Mouse (Mus musculus) testis, postnatal 14 days (tissue): ENCODE measurements around the gene Ripk3.
A peak's percentile ranks its signal among the peaks of the same experiment; 100 is the strongest.

Experiments
- DNase-seq: peaks from one replicate; pipeline ENCODE4 v3.0.0; 2021; ENCODE audit warnings: low spot score

Ripk3 gene

DNA sequence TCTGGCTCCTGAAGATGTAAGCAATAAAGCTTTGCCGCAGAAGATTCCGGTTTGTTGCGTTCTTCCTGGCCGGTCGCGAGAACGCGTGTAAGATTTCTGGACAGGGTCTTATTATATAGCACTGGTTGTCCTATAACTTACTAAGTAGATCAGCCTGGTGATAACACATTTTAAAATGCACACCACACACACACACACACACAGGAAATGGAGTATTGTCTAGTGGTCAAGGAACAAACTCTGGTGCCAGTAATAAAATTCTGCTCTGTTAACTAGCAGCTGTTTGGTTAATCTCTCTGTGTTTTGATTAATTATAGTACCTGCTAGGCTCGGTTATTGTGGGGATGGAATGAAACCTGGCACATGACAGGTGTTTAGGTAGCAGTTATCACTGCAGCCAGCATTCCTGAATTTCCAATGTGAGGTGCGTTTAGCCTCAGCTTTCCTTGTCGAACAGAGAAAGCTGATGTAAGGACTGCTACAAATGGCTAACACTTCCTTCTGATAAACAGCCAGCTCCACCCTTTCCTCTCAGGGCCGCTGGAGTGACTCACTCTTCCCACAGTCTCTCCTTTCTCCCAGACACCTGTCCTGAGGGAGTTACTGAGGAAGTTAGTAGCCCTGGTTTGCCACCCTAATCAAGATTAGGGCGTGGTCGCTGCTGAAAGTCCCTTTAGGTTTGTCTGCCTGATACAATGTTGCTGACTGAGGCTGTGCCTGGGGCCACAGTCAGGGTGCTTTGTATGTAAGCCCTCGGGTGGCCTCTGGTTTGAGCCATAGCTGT lies 6.9 kb upstream of the Ripk3 start:
- DNase-seq = peak; percentile 66

DNA sequence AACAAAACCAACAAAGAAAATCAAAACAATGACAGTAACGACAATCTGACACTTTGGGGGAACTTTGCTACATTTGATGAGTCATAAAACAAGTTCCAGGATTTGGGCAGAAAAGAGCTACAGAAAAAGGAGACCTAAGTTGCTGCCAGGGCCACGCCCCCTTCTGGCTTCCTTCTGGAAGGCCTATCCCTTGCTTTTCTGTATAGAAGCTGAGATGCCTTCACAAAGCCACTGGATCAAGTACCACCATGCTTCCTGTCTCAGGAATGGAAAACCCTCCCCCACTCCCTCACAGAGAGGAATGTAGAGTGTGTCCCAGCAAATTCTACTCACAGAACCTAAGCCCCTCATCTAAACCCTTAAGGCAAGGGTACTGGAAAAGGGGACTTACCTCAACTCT lies 5.3 kb upstream of the Ripk3 start:
- DNase-seq = no peak

DNA sequence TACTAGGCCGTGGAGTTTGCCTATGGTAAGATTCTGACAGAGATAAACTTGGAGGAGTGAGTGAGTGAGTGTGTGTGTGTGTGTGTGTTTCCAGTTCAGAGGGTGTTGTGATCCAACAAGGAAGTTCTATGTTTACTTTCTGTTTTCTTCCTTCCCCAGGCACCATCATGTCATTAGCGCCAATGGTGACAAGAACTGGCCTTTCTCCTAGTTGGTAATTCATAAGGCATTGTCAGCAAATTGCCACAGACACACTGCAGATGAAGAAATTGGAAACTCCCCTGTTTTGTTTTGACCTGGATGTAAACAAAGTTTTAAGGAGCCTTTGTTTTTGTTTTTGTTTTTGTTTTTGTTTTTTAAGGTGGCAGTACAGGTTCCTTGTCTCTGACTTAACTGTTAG lies 4.8 kb upstream of the Ripk3 start:
- DNase-seq = no peak

DNA sequence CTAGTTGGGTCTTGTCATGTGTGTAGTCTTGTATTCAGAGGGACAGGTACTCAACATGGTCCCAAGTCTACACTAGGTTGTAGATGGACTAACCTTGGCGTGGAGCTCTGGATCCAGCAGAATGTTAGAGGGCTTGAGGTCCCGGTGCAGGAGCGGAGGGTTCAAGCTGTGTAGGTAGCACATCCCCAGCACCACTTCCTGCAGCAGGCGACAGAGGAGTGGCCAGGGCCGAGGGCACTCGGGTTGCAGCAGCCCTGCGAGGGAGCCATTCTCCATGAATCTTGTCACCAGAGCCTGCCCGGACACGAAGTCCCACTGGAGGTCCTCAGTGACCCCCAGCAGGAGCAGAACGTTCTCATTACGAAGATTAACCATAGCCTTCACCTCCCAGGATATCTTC lies 934 bp downstream of the Ripk3 start:
- DNase-seq = peak; percentile 5

DNA sequence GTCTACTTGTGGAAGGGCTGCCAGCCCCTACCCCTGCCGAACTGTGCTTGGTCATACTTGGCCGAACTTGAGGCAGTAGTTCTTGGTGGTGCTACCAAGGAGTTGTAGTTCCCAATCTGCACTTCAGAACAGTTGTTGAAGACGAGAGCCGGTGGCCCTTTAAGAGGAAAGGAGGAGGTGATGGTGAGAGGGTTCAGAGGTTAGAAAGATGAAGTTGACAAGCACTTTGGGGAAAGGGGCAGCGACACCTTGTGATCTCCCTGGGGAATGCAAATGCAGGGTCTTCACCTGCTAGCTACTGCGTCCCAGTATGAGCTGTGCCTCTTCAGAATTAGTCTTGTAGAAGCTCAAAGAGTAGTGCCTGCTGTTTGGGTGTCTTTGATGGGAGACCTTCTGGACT lies 3.5 kb downstream of the Ripk3 start:
- DNase-seq = peak; percentile 2

DNA sequence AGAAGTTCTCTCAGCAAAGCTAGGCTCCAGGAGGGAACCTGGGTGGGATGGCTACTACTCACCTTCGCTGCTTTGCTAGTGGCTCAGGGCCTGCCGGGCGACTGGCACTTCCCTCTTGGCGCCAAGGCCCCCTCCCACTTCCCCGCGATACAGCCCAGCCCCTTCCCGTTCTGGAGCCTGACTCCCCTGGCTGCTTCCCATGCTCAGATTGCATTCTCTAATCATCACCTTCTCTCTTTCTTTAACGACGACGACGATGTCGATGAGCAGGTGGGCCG lies 4.8 kb downstream of the Ripk3 start, which contains the start of gene Adcy4:
Gene Adcy4 (minus strand): TSS at position 138 of the 278 bp plus-strand sequence.
- peak; percentile 4 for DNase-seq

DNA sequence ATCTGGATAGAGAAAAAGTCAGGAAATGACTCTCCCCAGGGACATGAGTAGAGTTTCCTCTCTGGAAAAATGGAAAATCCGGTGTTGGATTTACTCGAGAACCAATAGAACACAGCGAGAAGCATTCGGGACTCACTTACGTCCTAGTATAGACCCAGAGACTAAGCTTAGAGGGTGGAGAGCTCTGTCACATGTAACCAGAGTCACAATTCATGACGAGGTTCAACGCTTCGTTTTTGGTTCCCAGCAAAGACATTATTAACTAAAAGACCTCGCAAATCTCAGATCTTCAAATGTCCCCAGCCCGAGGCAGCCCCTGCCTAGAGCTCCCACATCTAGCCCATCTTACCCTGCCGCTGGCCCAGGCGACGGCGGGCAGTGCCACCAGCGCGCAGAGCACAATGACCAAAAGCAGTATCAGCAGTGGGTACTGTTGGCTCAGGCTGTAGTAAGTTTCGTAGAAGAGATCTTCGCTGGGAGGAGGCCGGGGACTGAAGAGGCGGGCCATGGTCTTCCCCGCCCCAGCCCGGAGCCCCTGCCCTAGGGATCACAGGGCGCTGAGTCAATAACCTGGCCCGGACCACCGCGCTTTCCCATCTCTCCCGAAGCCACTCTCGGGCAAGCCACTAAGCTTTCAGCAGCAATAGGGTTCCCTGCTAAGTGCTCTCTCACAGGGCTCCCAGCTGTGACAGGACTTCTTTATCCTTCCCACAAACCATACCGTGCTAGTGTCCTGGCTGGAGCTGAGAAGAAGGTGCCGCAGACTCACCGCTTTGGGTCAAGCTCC lies 5.3 kb downstream of the Ripk3 start:
- DNase-seq = peak; percentile 5

DNA sequence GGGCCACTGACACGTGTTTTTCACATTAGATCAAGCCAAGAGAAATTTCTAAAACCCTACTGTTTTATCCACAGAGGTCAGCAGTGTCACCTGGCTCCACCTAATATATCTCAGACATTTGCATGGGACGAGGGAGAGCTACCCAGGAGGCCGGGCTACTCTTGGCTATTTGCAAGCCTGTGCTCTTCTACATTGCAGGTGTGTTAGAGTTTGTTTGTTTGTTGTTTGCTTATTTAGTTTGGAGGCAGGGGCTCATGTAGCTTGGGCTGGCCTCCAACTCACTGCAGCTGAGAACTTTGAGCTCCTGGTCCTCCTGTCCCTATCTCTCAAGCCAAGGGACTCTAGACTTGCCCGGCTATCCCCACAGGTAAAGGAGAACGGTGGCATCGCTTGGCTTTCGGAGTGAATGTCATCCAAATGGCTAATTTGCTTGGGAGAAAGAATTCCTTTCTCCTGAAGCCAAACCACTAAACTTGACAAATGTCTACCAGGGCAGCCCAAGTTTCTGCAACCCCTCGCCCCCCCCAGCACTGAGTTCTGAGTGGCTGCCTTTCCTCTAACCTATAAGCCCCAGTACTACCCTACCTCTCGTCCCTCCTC lies 6.2 kb downstream of the Ripk3 start:
- peak; percentile 2 for DNase-seq

DNA sequence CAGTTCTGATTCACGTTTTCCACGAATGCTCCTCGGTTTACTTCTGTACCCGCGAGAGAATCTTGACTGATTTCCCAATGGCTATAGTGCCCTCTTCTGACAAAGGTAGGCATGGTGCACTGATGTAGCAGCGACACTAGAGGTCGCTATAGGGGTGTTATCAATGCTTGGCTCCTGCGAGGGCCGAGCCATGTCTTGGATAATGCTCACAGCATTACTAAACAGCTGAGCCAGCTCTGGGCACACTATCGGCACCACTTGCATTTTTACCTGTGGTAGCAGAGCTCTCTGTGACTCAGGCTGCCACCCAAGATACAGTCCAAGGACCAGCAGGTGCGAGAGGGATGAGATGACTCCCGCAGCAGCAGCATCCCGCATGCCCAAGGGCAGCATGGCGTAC lies 7.4 kb downstream of the Ripk3 start:
- peak; percentile 62 for DNase-seq

DNA sequence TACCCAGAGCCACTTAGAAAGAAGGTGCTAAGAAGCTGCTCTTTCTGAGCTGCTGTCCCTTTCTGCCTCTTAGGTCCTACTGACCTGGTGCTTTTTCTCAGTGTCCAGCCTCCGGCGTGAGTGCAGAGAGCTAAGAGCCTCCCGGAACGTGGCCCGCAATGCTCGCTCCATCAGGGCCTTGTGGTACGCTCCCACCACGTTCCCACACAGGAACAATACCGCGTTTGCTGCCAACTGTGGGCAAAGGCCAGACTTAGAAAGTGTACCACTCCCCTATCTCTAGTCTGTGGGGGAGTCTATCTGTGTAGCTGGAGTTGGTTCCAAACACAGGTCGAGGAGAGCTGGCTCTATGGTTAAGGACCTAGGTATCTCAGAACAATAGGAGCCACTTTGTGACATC lies 7.9 kb downstream of the Ripk3 start:
- DNase-seq = peak; percentile 5

DNA sequence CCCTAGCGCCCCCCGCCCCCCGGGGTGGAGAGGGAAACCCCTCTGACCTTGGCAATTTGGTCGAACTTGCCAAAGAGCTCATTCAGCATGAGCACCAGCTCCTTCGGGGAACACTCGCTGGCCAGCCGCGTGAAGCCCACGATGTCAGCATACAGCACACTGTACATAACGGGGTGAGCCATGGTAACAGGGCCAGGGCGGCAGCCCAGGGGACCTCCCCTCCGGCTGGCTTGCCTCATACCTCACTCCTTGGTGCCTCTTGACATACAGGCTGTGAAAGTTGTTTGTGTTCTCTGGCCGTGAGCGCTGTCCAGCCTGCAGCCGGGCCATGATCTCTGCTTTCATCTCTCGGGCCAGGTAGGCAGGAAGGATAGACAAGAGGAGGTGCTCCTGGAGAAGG lies 9.0 kb downstream of the Ripk3 start:
- peak; percentile 3 for DNase-seq

DNA sequence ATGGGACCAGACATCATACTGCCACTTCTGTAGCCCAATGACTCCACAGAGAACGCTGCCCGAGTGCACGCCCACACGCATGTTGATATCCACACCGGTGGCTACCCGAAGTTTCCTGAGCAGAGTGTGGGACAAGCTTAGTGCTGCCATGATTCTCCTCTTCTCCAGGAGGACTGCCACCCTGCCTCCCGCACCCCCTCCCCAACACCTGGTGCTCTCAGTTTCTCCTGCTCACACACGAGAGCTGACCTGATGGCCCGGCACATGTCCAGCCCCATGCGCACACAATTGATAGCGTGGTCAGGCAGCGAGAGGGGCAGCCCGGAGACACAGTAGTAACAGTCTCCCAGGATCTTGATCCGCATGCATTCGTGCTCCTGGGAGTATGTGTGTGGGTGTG lies 10.0 kb downstream of the Ripk3 start:
- no peak for DNase-seq

DNA sequence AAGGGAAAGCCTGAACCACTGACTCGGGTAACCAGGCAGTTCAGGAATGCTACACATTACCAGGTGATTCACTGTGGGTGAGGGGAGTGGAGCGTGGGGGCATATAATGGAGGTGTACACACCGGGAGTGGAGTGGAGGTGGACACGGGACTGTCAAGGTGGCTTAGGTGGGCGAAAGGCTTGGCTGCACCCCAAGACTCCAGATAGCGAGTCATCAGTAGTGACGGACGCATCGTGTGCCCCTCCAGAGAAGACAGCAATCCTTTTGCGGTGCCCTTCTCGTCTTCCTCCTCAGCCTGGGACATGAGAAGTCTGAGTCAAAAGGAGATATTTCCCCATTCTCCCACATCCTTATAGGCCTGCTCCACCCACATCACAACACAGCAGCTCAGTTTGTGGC lies 10.9 kb downstream of the Ripk3 start:
- no peak for DNase-seq

DNA sequence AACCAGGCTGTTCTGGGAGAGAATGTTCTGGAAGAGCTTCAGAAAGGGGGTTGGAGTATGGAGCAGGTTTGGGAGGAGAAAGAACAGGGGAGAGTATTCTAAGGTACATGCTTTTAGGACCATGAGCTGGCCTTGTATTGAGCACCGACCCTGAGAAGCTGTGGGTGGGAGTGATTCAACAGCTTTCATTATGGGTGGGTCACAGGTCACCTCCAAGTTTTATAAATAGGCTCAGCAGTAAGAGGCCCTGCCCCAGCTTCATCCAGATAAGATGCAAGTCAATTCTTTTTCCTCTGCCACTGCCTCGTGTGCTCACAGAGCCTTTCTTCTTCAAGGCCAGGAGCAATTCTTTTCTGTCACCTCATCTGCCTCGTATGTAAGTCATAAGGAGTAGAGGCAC lies 11.5 kb downstream of the Ripk3 start:
- DNase-seq = no peak

DNA sequence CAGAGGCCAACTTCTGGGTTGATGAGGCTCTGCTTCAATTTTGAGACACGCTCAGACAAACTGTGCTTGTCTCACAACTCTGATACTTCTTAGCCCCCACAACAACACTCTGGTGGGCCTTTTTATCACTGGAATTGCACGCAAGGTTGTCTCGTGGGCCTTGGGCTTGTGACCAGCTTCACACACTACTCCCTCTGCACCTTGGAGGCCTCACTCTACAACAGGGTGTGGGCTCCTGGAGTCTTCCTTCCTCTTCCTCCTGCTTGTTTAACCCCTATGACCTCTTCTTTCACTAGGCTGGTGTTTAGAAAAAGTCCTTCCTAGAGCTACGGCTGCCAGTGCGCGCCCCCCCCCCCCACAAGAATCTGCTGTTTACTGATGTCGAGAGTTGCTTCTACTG lies 12.0 kb downstream of the Ripk3 start:
- no peak for DNase-seq

DNA sequence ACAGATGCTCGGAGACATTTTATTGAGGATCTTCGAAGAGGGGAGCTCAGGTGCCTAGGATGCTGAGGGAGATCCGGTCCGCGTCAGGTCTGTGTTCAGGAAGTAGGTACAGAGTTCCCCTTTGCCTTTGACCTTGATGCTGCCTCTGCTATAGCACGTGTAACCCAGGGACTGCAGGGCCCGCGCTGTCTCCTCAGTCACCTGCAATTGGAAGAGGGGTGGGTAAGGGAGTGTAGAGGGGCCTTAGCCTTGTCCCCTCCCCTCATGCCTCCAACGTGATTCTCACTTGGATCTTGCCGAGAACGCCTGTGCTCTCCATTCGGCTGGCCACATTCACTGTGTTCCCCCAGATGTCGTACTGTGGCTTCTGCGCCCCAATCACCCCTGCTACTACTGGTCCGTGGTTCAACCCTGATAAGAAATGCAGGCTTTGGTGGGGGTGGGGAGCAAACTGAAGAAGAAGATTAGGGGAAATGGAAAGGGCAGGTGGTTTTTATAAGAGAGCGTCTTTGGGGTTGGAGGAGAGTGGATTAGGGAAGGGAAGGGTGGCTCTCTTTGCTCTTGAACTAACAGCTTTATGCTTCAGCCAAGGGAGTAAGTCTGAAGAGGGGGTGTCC lies 19.5 kb downstream of the Ripk3 start:
- DNase-seq = no peak

DNA sequence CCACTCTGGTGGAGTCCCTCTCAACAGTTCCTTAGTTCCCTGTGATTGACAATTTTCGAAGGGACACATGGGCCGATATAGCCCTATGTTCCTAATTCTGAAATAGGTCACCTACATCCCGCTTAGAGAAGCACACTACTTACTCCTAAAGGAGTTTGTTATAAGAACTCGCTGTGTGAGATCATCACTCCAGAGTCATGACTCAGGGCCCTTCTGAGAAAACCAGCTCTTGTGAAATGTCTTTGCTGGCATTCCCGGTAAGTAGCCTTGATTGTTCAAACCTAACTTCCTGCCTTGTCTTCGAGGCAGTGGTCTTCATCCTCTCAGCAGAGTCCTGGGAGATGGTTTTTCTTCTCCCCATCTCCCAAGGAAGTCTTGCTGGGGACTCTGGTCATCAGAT lies 20.1 kb downstream of the Ripk3 start:
- no peak for DNase-seq

DNA sequence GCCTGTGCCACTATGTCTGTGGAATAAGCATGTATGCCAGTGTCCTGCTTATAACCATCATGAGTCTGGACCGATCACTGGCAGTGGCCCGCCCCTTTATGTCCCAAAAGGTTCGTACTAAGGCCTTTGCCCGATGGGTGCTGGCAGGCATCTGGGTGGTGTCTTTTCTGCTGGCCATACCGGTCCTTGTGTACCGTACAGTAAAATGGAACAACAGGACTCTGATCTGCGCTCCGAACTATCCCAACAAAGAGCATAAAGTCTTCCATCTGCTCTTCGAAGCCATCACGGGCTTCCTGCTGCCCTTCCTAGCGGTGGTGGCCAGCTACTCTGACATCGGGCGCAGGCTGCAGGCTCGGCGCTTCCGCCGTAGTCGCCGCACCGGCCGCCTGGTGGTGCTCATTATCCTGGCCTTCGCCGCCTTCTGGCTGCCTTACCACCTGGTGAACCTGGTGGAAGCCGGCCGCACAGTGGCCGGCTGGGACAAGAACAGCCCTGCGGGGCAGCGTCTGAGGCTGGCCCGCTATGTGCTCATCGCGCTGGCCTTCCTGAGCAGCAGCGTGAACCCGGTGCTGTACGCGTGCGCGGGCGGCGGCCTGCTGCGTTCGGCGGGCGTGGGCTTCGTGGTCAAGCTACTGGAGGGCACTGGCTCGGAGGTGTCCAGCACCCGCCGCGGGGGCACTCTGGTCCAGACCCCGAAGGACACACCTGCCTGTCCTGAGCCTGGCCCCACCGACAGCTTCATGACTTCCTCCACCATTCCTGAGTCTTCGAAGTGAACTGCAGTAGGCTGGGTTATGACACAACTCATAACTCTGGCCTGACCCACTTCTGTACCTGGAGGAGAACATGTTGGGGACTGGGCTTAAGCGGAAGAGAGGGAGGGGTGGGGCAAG lies 20.9 kb downstream of the Ripk3 start:
- no peak for DNase-seq

DNA sequence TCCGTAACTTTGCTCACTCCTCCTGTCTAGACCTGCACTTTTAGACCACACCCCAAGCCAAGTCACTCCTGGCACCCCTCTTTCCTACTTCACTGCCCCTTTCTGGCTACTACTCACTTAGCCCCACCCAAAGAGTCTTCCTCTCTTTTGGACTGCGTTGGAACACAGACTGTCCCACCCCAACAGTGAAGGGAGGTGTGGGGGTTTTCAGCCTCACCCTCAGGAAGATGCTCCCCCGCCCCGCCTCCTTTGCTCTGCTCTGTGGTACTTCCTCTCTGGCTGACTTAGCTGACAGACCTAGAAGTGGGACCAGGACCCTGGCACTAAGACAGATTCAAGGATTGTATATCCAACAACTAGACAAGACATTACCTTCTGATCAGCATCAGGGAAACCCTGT lies 23.0 kb downstream of the Ripk3 start, which contains the start of gene Ltb4r1:
Gene Ltb4r1 (plus strand): TSS at position 267 of the 400 bp plus-strand sequence.
- no peak for DNase-seq

DNA sequence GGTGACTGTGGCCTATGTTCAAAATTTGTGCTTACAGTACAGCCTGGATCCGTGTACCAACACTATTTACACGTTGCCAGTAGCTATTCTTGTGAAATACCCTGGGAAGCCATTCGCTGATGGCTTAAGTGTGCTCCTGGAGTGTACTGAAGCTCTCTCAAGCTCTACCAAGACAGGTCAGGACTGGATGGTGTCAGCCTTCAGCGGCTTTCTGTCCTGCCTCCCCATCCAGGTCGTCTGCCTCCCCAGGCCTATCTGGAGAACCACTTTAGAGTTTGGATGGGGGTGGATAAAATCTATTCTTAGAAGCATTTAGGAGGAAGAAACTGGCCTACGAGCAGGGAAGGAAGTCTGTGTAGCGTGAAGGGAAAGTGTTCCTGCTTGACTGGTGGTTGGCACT lies 25.5 kb downstream of the Ripk3 start:
- no peak for DNase-seq

DNA sequence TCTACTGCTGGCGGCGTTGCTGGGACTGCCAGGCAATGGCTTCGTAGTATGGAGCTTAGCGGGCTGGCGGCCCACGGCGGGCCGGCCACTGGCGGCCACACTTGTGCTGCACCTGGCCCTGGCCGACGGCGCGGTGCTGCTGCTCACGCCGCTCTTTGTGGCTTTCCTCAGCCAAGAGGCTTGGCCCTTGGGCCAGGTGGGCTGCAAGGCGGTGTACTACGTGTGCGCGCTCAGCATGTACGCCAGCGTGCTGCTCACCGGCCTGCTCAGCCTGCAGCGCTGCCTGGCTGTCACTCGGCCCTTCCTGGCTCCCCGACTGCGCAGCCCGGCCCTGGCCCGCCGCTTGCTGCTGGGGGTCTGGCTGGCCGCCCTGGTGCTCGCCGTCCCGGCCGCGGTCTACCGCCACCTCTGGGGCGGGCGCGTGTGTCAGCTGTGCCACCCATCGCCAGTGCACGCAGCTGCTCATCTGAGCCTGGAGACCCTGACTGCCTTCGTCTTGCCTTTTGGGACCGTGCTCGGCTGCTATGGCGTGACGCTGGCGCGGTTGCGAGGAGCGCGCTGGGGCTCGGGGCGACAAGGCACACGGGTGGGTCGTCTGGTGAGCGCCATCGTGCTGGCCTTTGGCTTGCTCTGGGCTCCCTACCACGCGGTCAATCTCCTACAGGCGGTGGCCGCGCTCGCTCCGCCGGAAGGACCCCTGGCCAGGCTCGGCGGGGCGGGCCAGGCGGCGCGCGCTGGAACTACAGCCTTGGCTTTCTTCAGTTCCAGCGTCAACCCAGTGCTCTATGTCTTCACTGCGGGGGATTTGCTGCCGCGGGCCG lies 26.5 kb downstream of the Ripk3 start:
- peak; percentile 43 for DNase-seq
